Mouse (Mus musculus): Measurements from ENCODE around the gene Gm42669. TPM values are rescaled to one million over a fixed set of nuclear protein-coding genes. Genes with fewer than 3 reads are reported as not detected.

Gene Gm42669
- polyA plus RNA-seq, 1 experiment from 2014 or later: 0.20 TPM

DNA sequence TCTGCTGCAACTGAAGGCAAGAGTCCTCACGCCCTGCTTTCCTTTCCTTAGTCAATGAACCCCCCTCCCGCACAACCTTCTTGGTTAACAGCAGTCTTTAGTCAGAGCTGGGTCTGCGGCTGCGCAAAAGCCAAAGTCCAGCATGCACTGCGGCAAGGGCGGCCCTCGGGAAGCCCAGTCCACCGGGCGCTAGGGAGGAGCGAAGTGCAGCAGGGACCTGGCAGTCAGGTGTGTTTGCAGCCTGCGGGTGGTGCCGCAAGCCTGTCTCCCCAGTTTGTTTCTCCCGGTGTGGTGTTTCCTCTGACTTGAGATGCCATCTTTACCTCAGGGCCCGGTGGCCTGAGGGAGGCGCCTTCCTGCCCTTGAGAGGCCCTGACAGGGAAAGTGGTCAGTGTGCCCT lies 27.2 kb downstream of the Gm42669 start, which contains the start of gene 1700028K03Rik:
Gene 1700028K03Rik (plus strand): TSS at position 129 of the 400 bp plus-strand sequence.
- Histone ChIP-seq H3K27ac (ENCODE audit: low read depth, low read length) (no peak within 1 kb of the TSS), H3K4me3 (ENCODE audit: low read depth, low read length) (no peak within 1 kb of the TSS), H3K9ac (ENCODE audit: low read length) (no peak within 1 kb of the TSS), H3K9me3 (replicated peaks; ENCODE audit: control insufficient read depth, low read length) (no peaks in the 10 kb centered on the region), H3K36me3 (ENCODE audit: control insufficient read depth, insufficient read depth, low read length) (no peaks in the 10 kb centered on the region), H3K27me3 (replicated peaks; ENCODE audit: control insufficient read depth, insufficient read depth, low read length) (no peaks in the 10 kb centered on the region), H3K4me2 (ENCODE audit: low read length) (no peak within 1 kb of the TSS), H3K4me1 (ENCODE audit: control insufficient read depth, insufficient read depth, low read length) (no peaks in the 10 kb centered on the region)
- WGBS: 74% methylated on average over 15 of the region's 15 CpGs
- no peak for DNase-seq (ENCODE audit: low spot score)
- ATAC-seq: no peak

DNA sequence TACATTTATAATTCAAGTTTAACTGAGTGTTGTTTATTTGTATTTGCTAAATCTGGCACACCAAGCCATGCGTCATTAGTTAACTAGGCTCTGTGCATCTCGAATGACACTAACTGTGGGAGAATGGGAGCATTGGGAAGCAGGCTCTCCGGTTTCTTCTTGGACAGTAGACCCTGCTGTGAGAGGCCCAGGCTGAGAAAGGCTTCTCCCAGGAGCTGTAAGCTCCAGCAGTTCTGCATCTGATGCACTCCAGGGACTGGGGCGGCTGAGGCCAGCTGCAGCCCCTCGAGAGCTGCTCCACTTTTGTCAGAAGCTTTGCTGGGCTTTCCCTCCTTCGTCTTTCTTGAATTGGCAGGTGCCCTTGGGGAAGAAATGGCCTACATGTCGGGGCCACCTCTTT lies 34.3 kb downstream of the Gm42669 start:
- DNase-seq (ENCODE audit: low spot score) (peak; percentile 15), ATAC-seq (no peak)
- Histone ChIP-seq H3K4me3 (ENCODE audit: low read depth, low read length) (no peak overlapping the region), H3K4me2 (ENCODE audit: low read length) (no peak overlapping the region), H3K4me1 (ENCODE audit: control insufficient read depth, insufficient read depth, low read length) (no peaks in the 10 kb centered on the region), H3K27me3 (replicated peaks; ENCODE audit: control insufficient read depth, insufficient read depth, low read length) (no peaks in the 10 kb centered on the region), H3K27ac (ENCODE audit: low read depth, low read length) (no peak overlapping the region), H3K36me3 (ENCODE audit: control insufficient read depth, insufficient read depth, low read length) (no peaks in the 10 kb centered on the region), H3K9me3 (replicated peaks; ENCODE audit: control insufficient read depth, low read length) (no peaks in the 10 kb centered on the region), H3K9ac (ENCODE audit: low read length) (no peak overlapping the region)
- WGBS: 20% methylated on average over 7 of the region's 7 CpGs

DNA sequence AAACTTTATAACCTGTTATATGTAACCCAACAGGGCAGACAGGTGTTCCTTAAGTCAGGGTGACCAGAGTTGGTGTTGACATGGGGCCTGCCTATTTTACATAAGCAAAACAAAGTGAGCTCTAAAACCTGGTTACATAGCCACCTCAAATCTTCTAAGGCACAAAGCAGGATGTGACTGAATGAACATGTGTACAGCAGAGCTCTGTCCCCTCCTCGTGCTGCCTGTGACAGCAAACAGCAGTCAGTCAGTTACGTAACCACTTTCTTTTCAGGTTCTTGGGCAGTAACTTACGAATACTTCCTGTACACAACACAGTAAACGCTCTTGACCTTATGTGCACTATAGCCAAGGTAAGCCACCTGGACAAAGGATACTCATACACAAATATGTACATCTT lies 38.5 kb downstream of the Gm42669 start:
- no peaks in the 10 kb centered on the region for H3K4me1 ChIP-seq (ENCODE audit: control insufficient read depth, insufficient read depth, low read length)
- no peak overlapping the region for H3K9ac ChIP-seq (ENCODE audit: low read length)
- peaks cover 14% of the 10 kb centered on the region for H3K36me3 ChIP-seq (ENCODE audit: control insufficient read depth, insufficient read depth, low read length)
- DNase-seq (ENCODE audit: low spot score): no peak
- H3K9me3 ChIP-seq (replicated peaks; ENCODE audit: control insufficient read depth, low read length): no peaks in the 10 kb centered on the region
- no peaks in the 10 kb centered on the region for H3K27me3 ChIP-seq (replicated peaks; ENCODE audit: control insufficient read depth, insufficient read depth, low read length)
- WGBS: 84% methylated on average over 4 of the region's 4 CpGs
- ATAC-seq: no peak
- no peak overlapping the region for H3K4me2 ChIP-seq (ENCODE audit: low read length)
- H3K27ac ChIP-seq (ENCODE audit: low read depth, low read length): no peak overlapping the region
- no peak overlapping the region for H3K4me3 ChIP-seq (ENCODE audit: low read depth, low read length)

DNA sequence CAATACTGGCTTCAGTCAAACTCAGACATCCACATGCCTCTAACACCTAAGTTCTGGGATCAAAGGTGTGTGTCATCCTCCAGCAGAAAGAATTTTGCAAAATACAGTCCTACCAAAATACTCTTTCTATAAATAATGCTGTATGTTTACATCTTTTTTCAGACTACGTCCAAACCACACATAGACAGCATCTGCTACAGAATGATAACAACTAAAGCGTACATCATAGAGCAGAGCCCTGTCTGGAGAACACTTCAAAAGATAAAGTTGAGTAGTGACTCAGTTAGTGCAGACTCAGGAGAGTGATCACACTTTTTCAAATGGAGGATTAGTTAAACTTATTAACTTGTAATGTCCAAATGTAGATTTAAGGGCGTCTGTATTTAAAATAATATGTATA lies 40.5 kb downstream of the Gm42669 start:
- Histone ChIP-seq H3K27ac (ENCODE audit: low read depth, low read length) (no peak overlapping the region), H3K4me1 (ENCODE audit: control insufficient read depth, insufficient read depth, low read length) (no peaks in the 10 kb centered on the region), H3K27me3 (replicated peaks; ENCODE audit: control insufficient read depth, insufficient read depth, low read length) (no peaks in the 10 kb centered on the region), H3K9me3 (replicated peaks; ENCODE audit: control insufficient read depth, low read length) (no peaks in the 10 kb centered on the region), H3K36me3 (ENCODE audit: control insufficient read depth, insufficient read depth, low read length) (peaks cover 14% of the 10 kb centered on the region), H3K4me3 (ENCODE audit: low read depth, low read length) (no peak overlapping the region), H3K9ac (ENCODE audit: low read length) (no peak overlapping the region), H3K4me2 (ENCODE audit: low read length) (no peak overlapping the region)
- ATAC-seq (no peak), DNase-seq (ENCODE audit: low spot score) (no peak)
- WGBS: 90% methylated on average over 3 of the region's 3 CpGs

DNA sequence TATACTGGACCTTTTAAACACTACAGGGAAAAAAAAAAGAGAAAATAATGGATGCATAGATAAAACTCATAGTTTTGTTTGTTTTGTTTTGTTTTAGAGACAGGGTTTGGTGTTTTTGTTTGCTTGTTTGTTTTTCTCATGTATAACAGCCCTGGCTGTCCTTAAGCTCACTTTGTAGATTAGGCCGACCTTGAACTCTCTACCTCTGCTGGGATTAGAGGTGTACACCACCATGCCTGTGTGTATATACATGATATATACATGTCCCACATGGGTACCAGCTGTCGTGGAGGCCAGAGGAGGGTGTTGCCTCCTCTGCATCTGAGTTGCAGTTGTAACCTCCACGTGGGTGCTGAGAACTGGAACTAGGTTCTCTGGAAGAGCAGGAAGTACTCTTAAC lies 41.0 kb downstream of the Gm42669 start:
- no peak overlapping the region for H3K27ac ChIP-seq (ENCODE audit: low read depth, low read length)
- no peak overlapping the region for H3K4me2 ChIP-seq (ENCODE audit: low read length)
- no peaks in the 10 kb centered on the region for H3K4me1 ChIP-seq (ENCODE audit: control insufficient read depth, insufficient read depth, low read length)
- WGBS: 92% methylated on average over 3 of the region's 3 CpGs
- H3K4me3 ChIP-seq (ENCODE audit: low read depth, low read length): no peak overlapping the region
- ATAC-seq: no peak
- no peak for DNase-seq (ENCODE audit: low spot score)
- H3K36me3 ChIP-seq (ENCODE audit: control insufficient read depth, insufficient read depth, low read length): peaks cover 14% of the 10 kb centered on the region
- H3K9me3 ChIP-seq (replicated peaks; ENCODE audit: control insufficient read depth, low read length): no peaks in the 10 kb centered on the region
- H3K9ac ChIP-seq (ENCODE audit: low read length): no peak overlapping the region
- H3K27me3 ChIP-seq (replicated peaks; ENCODE audit: control insufficient read depth, insufficient read depth, low read length): no peaks in the 10 kb centered on the region

DNA sequence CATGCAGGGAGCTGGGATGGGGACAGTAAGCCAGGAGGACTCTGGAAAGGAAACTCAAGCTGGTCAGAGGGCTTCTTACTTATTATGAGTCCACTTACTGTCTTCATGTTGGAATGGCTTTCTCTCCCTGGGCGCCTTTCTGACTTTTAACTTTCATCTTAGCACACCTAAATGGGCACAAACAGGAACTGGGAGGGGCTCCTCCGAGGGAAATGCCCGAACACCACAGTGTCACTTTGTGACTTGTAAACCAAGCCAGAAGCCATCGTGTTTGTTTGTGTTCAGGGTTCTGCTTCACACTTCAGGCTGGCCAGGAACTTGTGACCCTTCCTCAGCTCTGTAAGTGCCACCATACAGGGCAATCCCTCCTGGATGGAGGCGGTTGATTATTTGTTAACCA lies 46.9 kb downstream of the Gm42669 start:
- WGBS: 90% methylated on average over 5 of the region's 5 CpGs

DNA sequence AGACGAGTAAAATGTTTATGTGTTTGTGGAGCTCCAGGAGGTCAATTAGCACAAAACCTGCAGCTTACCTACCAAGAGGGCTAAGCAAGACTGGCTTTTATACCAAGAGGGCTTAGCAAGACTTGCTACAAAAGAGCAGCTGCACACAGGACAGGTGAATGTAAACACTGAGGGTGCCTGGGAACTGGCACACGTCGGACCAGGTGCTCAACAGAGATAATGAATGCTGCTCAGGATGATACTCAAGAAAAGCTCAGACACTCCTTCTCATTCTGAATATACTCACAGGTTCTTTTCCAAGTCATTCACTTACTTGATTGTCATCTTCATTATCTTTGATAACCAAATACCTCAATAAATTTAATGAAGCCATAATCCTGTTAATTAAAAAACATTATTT lies 49.5 kb downstream of the Gm42669 start:
- H3K9me3 ChIP-seq (replicated peaks; ENCODE audit: control insufficient read depth, low read length): no peaks in the 10 kb centered on the region
- 87% methylated on average over 3 of the region's 3 CpGs for WGBS
- H3K9ac ChIP-seq (ENCODE audit: low read length): no peak overlapping the region
- H3K4me3 ChIP-seq (ENCODE audit: low read depth, low read length): no peak overlapping the region
- H3K4me2 ChIP-seq (ENCODE audit: low read length): no peak overlapping the region
- no peak overlapping the region for H3K27ac ChIP-seq (ENCODE audit: low read depth, low read length)
- ATAC-seq (no peak), DNase-seq (ENCODE audit: low spot score) (no peak)
- no peaks in the 10 kb centered on the region for H3K4me1 ChIP-seq (ENCODE audit: control insufficient read depth, insufficient read depth, low read length)
- H3K27me3 ChIP-seq (replicated peaks; ENCODE audit: control insufficient read depth, insufficient read depth, low read length): no peaks in the 10 kb centered on the region
- peaks cover 45% of the 10 kb centered on the region for H3K36me3 ChIP-seq (ENCODE audit: control insufficient read depth, insufficient read depth, low read length)

More for the DNA sequence above, 46.9 kb downstream of the Gm42669 start:
- H3K36me3 ChIP-seq (ENCODE audit: control insufficient read depth, insufficient read depth, low read length): peaks cover 35% of the 10 kb centered on the region
- H3K4me3 ChIP-seq (ENCODE audit: low read depth, low read length): no peak overlapping the region
- no peak for ATAC-seq
- H3K9ac ChIP-seq (ENCODE audit: low read length): no peak overlapping the region
- no peaks in the 10 kb centered on the region for H3K4me1 ChIP-seq (ENCODE audit: control insufficient read depth, insufficient read depth, low read length)
- no peak overlapping the region for H3K27ac ChIP-seq (ENCODE audit: low read depth, low read length)
- H3K4me2 ChIP-seq (ENCODE audit: low read length): no peak overlapping the region
- no peaks in the 10 kb centered on the region for H3K9me3 ChIP-seq (replicated peaks; ENCODE audit: control insufficient read depth, low read length)
- DNase-seq (ENCODE audit: low spot score): no peak
- no peaks in the 10 kb centered on the region for H3K27me3 ChIP-seq (replicated peaks; ENCODE audit: control insufficient read depth, insufficient read depth, low read length)

DNA sequence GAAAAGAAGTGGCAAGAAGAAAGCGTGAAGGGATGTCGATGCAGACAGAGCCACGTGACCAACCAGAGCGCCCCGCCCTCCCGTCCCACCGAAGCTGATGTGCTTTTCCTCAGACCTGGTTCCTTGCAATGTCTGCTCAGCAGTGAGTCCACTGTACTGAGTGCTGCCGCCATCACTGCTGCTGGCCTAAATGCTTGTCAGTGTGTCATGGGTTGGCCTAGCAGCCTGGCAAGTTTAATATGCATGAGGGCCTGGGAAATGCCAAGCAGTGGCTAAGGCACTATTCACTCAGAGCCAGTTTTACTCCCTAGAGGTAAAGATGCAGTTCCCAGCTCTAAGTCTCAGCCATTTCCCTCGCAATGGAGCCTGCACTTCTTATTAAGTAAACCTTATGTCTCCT lies 61.7 kb downstream of the Gm42669 start:
- WGBS: 93% methylated on average over 9 of the region's 9 CpGs
- no peaks in the 10 kb centered on the region for H3K27me3 ChIP-seq (replicated peaks; ENCODE audit: control insufficient read depth, insufficient read depth, low read length)
- H3K4me3 ChIP-seq (ENCODE audit: low read depth, low read length): no peak overlapping the region
- peak; percentile 0 for DNase-seq (ENCODE audit: low spot score)
- H3K9me3 ChIP-seq (replicated peaks; ENCODE audit: control insufficient read depth, low read length): no peaks in the 10 kb centered on the region
- peaks cover 27% of the 10 kb centered on the region for H3K36me3 ChIP-seq (ENCODE audit: control insufficient read depth, insufficient read depth, low read length)
- no peak overlapping the region for H3K27ac ChIP-seq (ENCODE audit: low read depth, low read length)
- no peaks in the 10 kb centered on the region for H3K4me1 ChIP-seq (ENCODE audit: control insufficient read depth, insufficient read depth, low read length)
- ATAC-seq: no peak
- no peak overlapping the region for H3K4me2 ChIP-seq (ENCODE audit: low read length)
- no peak overlapping the region for H3K9ac ChIP-seq (ENCODE audit: low read length)

DNA sequence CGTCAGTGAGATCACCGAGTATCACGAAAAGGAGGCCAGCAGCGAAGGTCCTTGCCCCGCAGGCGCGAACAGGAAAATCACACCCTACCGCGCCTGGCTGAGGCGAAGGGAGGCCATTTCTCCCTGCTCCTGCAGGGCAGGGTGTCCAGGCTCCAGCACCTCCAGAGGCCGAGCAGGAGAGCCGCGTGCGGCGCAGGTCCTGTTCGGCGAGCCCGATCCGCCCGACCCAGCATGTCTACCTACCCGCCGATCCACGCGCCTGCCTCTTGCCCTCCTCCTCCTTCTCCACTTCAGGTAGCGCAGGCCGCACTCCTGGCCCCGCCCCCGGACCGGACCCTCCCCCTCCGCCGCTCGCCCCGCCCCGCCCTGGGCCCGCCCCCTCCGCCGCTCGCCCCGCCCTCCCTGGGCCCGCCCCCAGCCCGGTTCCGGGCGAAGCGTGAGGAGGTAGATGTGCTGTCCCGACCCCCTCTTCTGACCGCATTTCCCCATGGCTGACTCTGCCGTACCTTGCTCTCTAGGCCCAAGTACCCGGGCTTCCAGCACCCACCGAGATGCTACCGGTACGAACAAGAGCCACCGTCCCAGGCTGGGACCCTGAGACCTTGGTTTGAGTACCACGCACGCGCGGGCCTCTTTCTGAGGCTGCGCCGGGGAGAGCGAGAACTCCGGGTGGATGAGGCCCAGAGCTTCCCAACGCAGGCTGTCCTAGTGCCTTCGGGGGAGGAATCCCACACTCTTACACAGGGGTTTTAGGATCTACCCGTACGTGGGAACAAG lies 90.1 kb downstream of the Gm42669 start, which contains the start of the genes Rpap2 and Glmn:
Gene Rpap2 (plus strand): TSS at position 73 of the 777 bp plus-strand sequence.
Gene Glmn (minus strand): TSS at position 588 of the 777 bp plus-strand sequence.
- Histone ChIP-seq H3K27me3 (replicated peaks; ENCODE audit: control insufficient read depth, insufficient read depth, low read length) (no peaks in the 10 kb centered on the region), H3K27ac (ENCODE audit: low read depth, low read length) (peak within 1 kb of the TSS; percentile 80), H3K4me1 (ENCODE audit: control insufficient read depth, insufficient read depth, low read length) (no peaks in the 10 kb centered on the region; the same call in 1 of the 2 replicates), H3K9me3 (replicated peaks; ENCODE audit: control insufficient read depth, low read length) (no peaks in the 10 kb centered on the region), H3K9ac (ENCODE audit: low read length) (peak within 1 kb of the TSS; percentile 81), H3K4me3 (ENCODE audit: low read depth, low read length) (peak within 1 kb of the TSS; percentile 71), H3K36me3 (ENCODE audit: control insufficient read depth, insufficient read depth, low read length) (peaks cover 16% of the 10 kb centered on the region), H3K4me2 (ENCODE audit: low read length) (peak within 1 kb of the TSS; percentile 50)
- WGBS: 1% methylated on average over 60 of the region's 64 CpGs
- DNase-seq (ENCODE audit: low spot score) (peak; percentile 95), ATAC-seq (peak; percentile 95)

All from forebrain, embryonic 14.5 days (tissue).